16 mouse cellular contexts compared by ENCODE assay signal in the genomic region with DNA sequence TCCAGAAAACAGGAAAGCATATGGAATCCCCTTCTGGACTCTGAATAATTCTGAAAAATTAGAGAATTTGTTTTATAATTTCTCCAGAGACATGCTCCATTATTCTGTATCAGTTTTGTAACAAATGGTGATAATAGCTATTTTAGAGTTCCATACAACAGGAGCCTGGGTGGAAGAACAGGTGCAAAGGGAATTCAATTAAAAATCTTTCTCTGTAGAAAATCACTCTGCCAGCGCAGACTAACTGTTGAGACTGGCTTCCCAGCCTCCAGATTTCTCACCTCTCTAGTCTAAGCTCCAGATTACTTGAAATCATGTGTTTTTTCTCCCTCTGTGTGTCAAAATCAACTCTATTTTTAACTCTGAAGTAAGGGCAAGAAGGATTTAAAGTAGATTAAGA.
DNase-seq lines count a peak whose midpoint lies in the region; TF ChIP-seq lines count a peak whose summit lies in the region.
"Had no signal": no experiment of that assay in that cellular context is flagged by ENCODE, and none has a peak within 500 bp of the region (broad histone marks: within the 10 kb centered on the region; RNA-seq: fewer than 3 reads in every experiment).

No protein-coding gene starts in this region.

- TF ChIP-seq CTCF in cerebellum, adult 2 months (IDR thresholded peaks at IDR 0.05; ENCODE audit: borderline replicate concordance, insufficient read depth, low read depth, low read length): no peak

- no peak overlapping the region for H3K4me3 ChIP-seq in cerebellum, adult 2 months (replicated peaks; ENCODE audit: insufficient read depth, low read depth, low read length)
- H3K4me3 ChIP-seq: erythroblast, embryonic 14.5 days; heart, embryonic 15.5 days; hindbrain, embryonic 12.5 days; midbrain, embryonic 15.5 days; stomach, embryonic 15.5 days had no signal

- no peak overlapping the region for H3K27ac ChIP-seq in cerebellum, adult 2 months (ENCODE audit: insufficient read depth, low read length)
- H3K27ac ChIP-seq: heart, embryonic 15.5 days; hindbrain, embryonic 12.5 days; kidney, postnatal 0 days; midbrain, embryonic 15.5 days; stomach, embryonic 15.5 days had no signal

- WGBS in cerebellum, adult 2 months: 16% methylated on average over 1 of the region's 1 CpGs

- H3K27me3 ChIP-seq in cerebellum, adult 2 months (ENCODE audit: control insufficient read depth, insufficient read depth, low read length): no peaks in the 10 kb centered on the region
- H3K27me3 ChIP-seq: heart, embryonic 15.5 days; hindbrain, embryonic 12.5 days; midbrain, embryonic 15.5 days; stomach, embryonic 15.5 days had no signal

- intact Hi-C loops in left cerebral cortex, postnatal 36 days (cut with DNase I): no loop called here
- intact Hi-C loops in left cerebral cortex, postnatal 4 days (cut with DNase I): no loop called here

- H3K4me1 ChIP-seq in cerebellum, adult 2 months (ENCODE audit: control insufficient read depth, insufficient read depth, low read length): peaks cover 9% of the 10 kb centered on the region; the same call in 1 of the 2 replicates
- H3K4me1 ChIP-seq: heart, embryonic 15.5 days; hindbrain, embryonic 12.5 days; midbrain, embryonic 15.5 days; stomach, embryonic 15.5 days had no signal

- TF ChIP-seq POLR2A in cerebellum, adult 2 months (IDR thresholded peaks at IDR 0.05; ENCODE audit: borderline replicate concordance, insufficient read depth, low read length): no peak

- peak; percentile 33 for DNase-seq in left cerebral cortex, adult 11 months (ENCODE audit: low spot score)
- DNase-seq in left cerebral cortex, postnatal 36 days (ENCODE audit: low spot score in 2 of 2): no peak
- DNase-seq in cerebellum, adult 2 months: peak; percentile 19 to 79
- peak; percentile 32 to 67 for DNase-seq in cerebellum, postnatal 14 days
- peak; percentile 3 for DNase-seq in left cerebral cortex, postnatal 4 days
- DNase-seq in urinary bladder, postnatal 14 days (ENCODE audit: low spot score): no peak
- DNase-seq in gastrocnemius, adult 18-20 months (ENCODE audit: low spot score): no peak
- DNase-seq: adrenal gland, adult 8-10 months; liver; lung, adult 18-20 months had no signal

Comparison
In these comparisons a context has a peak if more than half of its experiments do, and no peak if none do; other contexts are left out.
1. DNase-seq: peak in left cerebral cortex, adult 11 months (single experiment), cerebellum, adult 2 months (2 of 2), cerebellum, postnatal 14 days (2 of 2) and left cerebral cortex, postnatal 4 days (single experiment); none in left cerebral cortex, postnatal 36 days (0 of 2), urinary bladder, postnatal 14 days (single experiment) and gastrocnemius, adult 18-20 months (single experiment).